Mouse (Mus musculus) telencephalon, adult 2 months (tissue): Measurements from ENCODE around the gene Casp2.

Source experiments
- DNase-seq: peaks from one replicate; pipeline ENCODE4 v3.0.0-alpha.2; 2011; ENCODE audit warnings: low read depth, low spot score

Casp2 gene

DNA sequence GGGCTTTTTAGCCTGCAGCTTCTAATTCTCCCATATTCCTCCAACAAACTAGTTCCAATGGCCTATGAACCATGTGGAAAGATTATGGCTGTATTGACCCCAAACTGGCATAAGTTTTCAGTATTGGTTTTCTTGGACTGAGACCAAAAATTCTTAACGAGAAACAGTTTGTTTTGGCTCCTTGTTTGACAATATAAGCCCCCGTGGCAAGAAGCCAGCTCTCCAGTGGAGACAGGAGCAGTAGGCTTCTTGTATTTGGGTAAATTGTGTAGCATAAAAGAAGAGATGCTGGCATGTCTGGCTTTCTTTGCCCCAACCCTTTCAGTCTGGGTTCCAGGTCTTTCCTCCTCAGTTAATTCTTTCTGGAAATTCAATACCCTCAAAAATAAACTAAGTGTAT, 11.4 kb downstream of the Casp2 start:
- DNase-seq: no peak

DNA sequence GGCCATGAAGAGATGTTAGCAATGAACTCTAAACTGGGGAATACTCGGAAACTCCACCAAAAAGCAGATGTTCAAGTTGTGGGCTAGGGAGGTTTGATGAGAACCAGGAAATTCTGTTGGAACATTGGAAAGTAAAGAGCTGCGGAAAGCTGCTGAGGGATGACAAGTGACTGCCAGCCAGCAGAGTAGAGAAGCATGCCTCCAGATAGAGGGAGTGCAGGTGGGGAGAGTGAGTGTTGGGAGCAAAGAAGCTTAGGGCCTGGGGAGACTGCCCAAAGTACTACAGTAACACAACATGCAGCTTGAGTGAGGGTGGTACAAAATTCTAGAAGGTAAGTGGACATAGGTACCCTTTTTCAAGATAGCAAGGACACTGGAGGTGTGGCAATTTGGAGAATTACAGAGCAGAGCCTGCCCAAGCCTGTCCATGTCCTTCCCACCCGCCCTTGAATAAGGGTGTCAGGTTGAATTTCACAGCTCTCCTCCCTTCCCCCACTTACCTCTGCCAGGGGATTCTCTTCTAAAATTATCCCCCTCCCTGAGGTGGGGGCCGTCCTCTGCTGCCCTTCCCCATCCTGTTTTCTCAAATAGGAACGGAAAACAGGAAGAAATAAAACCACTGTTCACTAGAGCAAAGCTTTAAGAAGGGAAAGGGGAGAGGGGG, 18.2 kb downstream of the Casp2 start:
- no peak for DNase-seq

DNA sequence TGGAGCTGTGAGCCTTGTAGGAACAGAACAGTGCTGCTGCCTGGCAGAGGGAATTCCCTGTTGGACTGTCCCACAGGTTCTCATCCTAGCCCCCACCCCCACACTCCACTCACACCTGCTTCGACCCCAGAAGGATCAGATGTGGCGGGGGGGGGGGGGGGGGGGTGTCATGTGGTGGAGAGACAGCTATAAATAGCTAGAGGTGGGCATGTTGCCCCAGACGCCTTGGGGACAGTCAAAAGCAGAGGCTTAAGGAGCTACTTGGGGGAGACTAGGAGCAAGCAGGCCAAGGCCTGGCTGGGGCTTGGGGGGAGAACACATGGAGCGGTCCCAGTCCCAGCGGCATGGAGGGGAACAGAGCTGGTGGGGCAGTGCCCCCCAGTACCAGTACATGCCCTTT, 21.7 kb downstream of the Casp2 start, which contains the start of gene Clcn1:
Gene Clcn1 (plus strand): TSS at position 238 of the 400 bp plus-strand sequence.
- DNase-seq: no peak

DNA sequence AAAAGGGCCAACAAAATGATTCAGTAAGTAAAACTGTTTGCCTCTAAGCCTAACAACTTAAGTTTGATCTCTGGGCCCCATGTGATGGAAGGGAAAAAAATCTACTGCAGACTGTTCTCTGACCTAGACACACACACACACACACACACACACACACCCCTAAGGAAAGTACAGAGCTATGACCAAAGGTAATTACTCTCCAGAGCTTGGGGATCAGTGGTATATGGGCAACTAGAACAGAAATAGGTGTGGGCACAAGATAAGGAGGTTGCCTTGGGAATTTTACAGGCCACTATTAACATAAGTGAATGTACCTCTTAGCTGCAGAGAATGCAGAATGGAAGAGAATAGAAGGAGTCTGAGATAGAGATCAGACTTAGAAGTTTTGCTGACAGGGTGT, 22.8 kb downstream of the Casp2 start:
- no peak for DNase-seq

DNA sequence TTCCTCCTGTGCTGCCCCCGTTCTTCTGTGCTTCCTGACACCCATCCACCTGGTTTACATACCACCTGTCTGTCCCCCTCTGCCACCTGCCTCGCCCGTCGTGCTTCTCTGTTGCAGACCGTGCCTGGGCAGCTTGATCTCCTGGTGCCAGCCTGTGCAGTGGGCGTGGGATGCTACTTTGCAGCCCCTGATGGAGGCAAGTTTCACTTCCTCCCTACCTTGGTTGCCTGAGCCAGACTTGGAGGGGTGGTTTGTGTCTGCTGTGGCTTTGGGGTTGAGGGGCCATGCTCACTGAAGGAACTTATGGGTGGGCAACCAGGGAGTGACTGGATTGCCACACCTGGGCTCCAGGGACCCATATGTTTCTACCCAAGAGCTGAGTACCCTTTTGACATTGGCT, 28.5 kb downstream of the Casp2 start:
- DNase-seq: no peak

DNA sequence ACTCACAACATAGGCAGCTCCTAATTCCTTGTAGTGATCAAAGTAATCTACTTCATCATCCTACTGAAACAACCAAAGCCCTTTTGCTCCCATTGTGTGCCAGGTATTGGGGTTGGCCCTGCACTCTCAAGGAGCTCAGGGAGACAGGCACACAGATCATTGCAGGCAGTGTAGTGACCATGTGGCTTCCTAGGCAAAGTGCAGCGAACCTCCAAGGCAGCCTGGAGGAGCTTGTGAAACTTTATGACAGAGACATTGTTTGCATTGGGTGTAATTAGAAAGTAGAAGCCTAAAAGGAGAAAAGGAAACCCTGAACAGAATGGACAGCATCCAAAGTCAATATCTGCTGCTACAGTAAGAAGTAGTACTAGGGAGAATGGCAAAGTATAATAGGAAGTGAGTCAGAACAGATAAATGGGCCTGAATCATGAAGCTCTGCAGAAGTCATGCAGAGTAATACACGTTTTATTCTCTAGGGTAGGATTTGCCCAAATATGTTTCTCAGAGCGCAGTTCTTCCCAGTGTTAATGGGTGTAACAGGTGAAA, 30.8 kb downstream of the Casp2 start:
- DNase-seq: no peak

DNA sequence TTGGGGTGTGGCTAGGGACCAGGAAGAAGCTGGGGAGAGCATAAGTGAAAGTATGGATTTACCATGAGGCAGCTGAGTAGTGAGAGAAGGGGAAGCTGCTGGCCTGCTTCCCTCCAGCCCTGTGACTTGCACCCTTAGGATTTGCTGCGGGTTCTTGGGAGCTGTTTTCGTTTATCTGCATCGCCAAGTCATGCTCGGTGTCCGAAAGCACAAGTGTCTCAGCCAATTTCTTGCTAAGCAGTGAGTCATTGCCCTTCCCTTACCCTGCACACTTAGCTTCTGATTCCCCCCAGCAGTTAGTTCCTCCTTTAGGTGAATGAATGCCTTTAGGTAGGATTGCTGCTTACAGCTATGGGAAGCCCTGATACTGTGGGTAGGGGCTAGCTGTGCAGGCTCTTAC, 34.6 kb downstream of the Casp2 start:
- no peak for DNase-seq

DNA sequence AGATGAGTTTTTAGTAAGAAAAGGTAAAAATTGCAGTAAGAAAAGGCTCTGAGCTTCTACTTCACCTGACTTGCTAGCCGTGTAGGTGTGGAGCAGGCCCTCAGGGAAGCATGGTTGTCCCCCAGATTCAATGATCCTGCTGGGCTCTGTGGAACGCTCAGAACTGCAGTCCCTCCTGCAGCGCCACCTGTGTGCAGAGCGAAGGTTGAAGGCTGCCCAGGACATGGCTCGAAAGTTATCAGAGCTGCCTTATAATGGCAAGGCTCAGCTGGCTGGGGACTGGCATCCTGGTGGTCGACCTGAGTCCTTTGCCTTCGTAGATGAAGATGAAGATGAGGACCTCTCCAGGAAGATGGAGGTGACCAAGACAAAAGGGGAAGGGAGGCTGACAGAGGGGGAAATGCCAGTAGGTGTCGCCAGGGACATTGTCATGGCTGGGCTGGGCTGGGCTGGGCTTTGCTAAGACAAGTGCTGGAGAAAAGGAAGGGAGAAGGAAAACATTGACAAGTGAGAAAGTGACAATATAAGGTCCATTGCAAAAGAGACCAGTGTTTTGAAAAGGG, 45.1 kb downstream of the Casp2 start:
- DNase-seq: no peak

DNA sequence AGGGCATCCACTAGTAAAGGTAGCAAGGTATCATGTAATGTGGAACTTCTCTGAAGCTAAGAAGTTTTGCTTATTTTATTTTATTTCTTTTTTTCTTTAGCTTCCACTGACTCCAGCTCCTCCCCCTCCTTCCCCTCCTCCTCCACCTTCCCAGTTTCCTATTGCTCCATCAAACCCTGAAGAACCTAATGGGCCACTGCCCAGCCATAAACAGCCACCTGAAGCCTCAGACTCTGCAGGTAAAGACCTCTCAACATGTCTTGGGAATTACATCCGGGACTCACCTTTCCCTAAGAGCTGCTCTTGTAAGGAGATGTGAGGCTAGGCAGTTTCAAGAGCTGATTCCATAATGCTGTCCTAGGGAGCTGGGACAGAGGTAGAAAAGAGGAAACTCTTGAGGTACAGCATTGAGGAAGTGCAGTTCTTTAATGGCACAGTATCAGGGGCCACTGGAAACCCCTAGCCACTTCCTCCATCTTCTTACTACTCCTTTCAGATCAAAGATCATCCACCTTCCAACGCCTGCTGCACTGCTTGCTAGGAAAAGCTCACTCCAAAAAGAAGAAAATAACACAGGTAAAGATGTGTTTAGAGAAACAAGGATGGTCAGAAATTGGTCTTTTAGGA, 45.8 kb downstream of the Casp2 start:
- no peak for DNase-seq

DNA sequence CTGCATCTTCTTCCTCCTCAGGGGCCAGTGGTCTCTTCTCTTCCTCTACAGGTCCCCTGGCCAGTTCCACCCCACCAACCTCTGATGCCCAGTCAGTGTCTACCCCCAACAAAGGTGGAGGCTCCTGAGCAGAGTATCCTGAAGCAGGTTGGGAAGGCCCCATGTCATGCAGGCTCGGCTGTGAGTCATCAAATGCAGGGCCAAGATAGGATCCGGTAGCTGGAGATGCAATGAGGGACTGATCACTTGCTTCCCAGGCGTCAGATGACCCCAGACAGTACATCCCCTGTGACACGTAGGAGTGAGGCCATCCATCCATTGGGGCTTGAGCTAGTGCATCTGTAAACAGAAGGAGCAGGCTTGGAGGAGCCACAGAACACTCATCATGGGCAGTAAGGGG, 53.5 kb downstream of the Casp2 start:
- DNase-seq: no peak

DNA sequence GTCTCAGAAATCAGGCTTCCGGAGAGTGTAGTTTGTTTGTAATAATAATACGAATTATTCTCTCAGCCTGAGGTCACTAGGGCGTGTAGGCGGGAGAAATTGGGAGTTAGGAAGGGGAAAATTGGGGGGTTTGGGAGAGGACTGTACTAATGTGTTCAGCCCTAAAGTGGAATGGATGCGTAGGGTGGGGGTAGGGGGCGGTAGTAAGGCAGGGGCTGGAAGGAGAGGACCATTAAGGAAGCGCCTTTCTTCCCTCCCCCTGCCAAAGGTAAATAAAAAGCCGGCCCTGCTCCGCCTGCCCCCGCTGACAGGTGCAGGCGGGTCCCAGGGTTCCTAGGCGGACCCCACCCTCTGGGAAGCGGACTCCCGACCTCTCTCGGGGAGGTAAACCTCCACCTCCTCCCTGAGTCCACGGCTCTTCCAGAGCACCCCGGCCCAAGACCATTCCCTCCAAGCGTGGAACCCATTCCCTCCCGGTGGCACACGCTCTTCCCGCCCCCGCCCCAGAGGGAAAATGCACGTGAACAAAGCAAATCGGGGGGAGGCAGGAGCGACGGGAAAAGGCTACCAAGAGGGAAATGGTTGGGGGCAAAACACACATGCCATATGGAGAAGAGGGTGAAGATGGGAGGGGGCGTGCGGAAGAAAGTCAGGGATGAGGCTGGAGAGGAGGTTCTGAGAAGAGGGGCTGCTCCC, 58.7 kb downstream of the Casp2 start:
- no peak for DNase-seq

DNA sequence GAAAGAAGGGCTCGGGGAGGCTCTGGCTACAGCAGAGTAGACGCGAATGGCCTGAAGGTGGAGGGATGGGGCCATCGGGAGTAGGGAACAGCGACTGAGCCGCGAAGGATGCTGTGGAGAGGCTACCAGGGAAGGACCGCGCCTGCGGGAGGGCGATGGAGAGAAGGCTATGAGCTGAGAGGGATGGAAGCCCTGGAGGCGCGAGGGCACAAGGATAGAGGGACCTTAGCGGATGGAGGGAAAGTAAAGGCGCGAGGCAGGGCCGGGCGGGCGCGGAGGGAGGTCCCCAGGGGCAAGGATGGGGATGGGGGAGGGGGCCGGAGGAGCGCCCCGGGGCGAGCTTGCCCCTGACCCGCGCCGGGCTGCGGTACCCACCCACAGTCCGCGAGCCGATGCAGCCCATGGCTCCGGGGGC, 59.3 kb downstream of the Casp2 start:
- no peak for DNase-seq

DNA sequence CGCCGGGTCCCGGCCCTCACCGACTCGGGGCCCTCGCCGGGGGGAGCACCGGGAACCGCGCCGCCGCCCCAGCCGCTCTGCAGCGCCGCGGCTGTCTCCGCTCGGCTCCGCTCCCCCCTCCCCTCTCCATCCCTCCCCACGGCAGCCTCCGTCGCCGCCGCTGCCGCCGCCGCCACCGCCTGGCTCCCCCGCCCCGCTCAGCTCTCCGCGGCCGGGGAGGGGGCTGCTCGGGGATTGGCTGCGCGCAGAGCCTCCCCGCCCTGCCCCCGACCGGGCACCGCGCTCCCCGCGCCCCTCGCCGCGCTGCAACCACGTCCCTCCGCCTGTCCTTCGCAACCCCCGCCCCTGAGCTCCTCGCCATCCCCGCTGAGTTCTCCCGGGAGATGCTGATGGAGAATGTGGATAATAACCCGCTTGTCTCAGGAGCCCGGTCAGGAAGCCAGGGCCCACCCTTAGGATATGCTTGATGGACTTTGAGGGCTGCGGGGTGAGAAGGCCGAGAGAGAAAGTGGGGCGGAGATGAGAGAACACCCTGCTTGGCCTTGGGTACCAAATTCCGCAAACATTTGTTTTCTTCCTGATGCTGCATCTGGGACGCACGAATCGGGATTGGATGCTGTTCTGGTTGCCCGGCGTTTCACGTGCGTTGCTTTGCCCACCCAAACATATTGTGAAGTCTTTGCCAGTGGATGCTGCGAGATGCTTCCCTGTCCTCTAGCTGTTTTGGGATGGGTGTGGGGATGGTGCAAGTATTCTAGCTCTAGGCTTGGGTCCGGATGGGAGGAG, 59.9 kb downstream of the Casp2 start, which contains the start of gene Fam131b:
Gene Fam131b (minus strand): TSS at position 162 of the 786 bp plus-strand sequence.
- no peak for DNase-seq

DNA sequence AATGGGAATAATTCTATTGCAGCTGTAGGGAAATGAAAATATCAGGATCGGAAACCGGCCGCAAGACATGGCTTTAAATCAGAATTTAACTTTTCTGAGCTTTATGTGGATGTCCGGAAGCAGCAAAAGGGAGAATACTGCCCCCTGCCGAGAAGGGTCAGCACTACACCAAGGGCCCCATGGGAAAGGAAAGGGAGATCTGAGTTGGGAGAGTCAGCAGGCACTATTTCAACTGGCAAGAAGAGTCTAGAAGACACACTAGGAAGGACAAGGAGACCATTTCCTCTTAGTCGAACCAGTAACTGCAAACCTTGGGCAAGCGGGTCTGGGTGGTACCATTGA, 60.5 kb downstream of the Casp2 start:
- DNase-seq: no peak

DNA sequence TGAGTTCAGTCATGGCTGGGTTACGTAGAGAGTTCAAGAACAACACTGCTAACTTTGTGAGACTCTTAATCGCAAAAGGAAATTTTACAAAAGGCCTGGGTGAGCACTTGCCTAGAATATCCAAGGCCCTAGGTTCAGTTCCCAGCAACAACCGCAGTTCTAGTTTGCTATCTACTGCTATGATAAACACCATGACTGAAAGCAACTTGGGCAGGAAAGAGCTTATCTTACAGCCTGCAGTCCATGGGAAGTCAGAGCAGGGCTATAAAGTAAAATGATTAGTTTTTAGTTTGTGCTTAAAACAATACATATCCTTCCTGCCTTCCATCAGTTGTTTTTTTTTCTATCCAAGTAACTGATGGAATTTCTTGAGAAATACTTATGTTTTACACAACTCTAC, 61.7 kb downstream of the Casp2 start:
- no peak for DNase-seq

DNA sequence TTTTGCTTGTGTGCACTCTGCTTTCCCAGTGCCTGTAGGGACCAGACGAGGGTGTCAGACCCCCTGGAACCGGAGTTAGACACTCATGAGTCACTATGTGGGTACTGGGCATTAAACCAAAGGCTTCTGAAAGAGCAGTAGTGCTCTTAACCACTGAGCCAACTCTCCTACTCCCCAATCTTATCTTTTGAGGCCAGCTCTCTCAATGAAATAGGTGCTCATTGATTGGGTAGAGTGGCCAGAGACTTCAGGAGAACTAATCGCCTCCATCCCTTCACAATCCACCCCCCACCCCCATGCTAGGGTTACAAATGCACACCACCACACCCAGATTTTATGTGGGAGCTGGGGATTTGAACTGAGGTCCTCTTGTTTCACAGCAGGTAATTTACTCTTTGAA, 64.0 kb downstream of the Casp2 start:
- no peak for DNase-seq

DNA sequence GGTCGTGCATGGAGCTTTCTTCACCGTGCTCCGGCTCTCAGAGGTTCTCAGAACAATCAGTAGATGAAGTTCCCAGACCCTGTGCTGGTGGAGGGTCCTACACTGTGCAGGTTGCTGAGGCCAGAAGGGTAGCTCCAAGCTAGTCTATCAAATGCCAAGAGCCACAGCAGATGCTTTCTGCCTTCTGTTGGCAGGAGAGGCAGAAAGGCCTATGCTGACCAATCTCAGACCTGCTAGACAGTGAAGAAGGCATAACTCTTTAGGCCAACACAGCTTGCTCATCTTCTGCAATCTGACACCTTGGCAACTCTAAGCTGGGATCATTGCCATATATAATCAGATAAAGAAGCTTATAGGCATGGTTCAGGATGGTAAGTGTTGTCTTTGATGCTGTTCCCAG, 65.4 kb downstream of the Casp2 start:
- DNase-seq: no peak

DNA sequence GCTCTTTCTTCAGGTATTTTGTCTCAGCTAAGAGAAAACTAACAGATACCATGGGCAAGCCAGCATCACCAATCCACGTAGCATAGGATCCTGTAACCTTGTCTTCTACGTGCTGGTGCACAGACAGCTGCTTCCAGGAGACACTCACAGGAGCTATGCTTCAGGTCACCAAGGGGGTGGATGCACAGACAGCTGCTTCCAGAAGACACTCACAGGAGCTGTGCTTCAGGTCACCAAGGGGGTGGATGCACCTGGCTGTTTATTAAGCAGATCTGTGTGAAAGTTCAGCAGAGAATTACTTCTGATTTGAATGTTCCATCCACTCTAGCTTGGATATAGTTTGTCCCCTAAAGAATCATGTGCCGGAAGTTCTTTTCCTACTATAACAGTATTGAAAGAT, 66.2 kb downstream of the Casp2 start:
- no peak for DNase-seq
